In the genomic region with DNA sequence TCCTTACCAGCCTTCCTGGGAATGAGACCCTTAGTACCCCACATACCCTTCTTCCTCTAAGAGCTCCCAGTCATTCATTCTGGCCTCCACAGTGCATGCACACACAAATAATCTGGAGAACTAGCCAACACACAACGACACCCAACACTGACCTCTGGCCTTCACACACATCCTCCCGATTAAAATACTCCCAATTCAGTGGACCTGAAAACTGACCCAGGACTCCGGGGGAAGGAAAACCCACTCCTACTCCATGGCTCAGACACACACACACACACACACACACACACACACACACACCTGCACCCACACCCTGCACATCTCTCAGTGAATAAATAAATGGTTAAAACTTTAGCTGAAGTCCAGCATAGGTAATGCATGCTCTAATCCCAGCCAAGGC, we compare ENCODE assay signal across 30 mouse cellular contexts. TPM values are rescaled to one million over a fixed set of nuclear protein-coding genes. Genes with fewer than 3 reads are reported as not detected.
DNase-seq lines count a peak whose midpoint lies in the region; ATAC-seq lines count a peak whose summit lies in the region.
"Had no signal": no experiment of that assay in that cellular context is flagged by ENCODE, and none has a peak within 500 bp of the region (broad histone marks: within the 10 kb centered on the region; RNA-seq: fewer than 3 reads in every experiment).

No protein-coding gene starts in this region.

- H3K36me3 ChIP-seq in kidney, embryonic 16.5 days (ENCODE audit: insufficient read depth, low read length): peaks cover 49% of the 10 kb centered on the region
- peaks cover 99% of the 10 kb centered on the region for H3K36me3 ChIP-seq in limb, embryonic 10.5 days

- H3K9me3 ChIP-seq in kidney, embryonic 16.5 days (ENCODE audit: low read length): no peaks in the 10 kb centered on the region
- H3K9me3 ChIP-seq in limb, embryonic 10.5 days (replicated peaks): no peaks in the 10 kb centered on the region
- H3K9me3 ChIP-seq: embryonic facial prominence, embryonic 10.5 days; embryonic facial prominence, embryonic 13.5 days; forebrain, embryonic 12.5 days; forebrain, embryonic 15.5 days; heart, embryonic 12.5 days; heart, embryonic 15.5 days; hindbrain, embryonic 10.5 days; hindbrain, embryonic 13.5 days had no signal

- H3K4me2 ChIP-seq in kidney, embryonic 16.5 days (replicated peaks; ENCODE audit: low read depth, low read length): no peak overlapping the region
- H3K4me2 ChIP-seq: embryonic facial prominence, embryonic 13.5 days; forebrain, embryonic 12.5 days; forebrain, embryonic 15.5 days; heart, embryonic 12.5 days; heart, embryonic 15.5 days; hindbrain, embryonic 13.5 days had no signal

- H3K4me3 ChIP-seq in kidney, embryonic 16.5 days (ENCODE audit: low read length): no peak overlapping the region
- H3K4me3 ChIP-seq in limb, embryonic 10.5 days: no peak overlapping the region
- H3K4me3 ChIP-seq: embryonic facial prominence, embryonic 10.5 days; embryonic facial prominence, embryonic 13.5 days; erythroblast, embryonic 14.5 days; forebrain, embryonic 12.5 days; forebrain, embryonic 15.5 days; heart, embryonic 12.5 days; heart, embryonic 15.5 days; hindbrain, embryonic 10.5 days; hindbrain, embryonic 13.5 days had no signal

- peak; percentile 49 for DNase-seq in kidney, adult 11 months
- DNase-seq in kidney, adult 18-20 months: no peak
- DNase-seq in kidney, adult 9 months: peak; percentile 65
- no peak for DNase-seq in kidney, postnatal 10 days
- peak; percentile 55 for DNase-seq in kidney, postnatal 36 days
- DNase-seq in limb, embryonic 10.5 days (ENCODE audit: low spot score): no peak
- DNase-seq: adrenal gland, adult 2 months; adrenal gland, postnatal 14 days; B cell, adult 2 months; cerebellum, adult 11-12 months; cerebellum, adult 8-10 months; cerebellum, postnatal 10 days; cerebellum, postnatal 36 days; embryo, embryonic 11 days; gastrocnemius, postnatal 14 days; heart, adult 11 months; heart, postnatal 10 days; heart, postnatal 36 days had no signal

- no peak overlapping the region for H3K9ac ChIP-seq in kidney, embryonic 16.5 days (replicated peaks; ENCODE audit: low read length)
- H3K9ac ChIP-seq: embryonic facial prominence, embryonic 13.5 days; forebrain, embryonic 12.5 days; forebrain, embryonic 15.5 days; heart, embryonic 12.5 days; heart, embryonic 15.5 days; hindbrain, embryonic 13.5 days had no signal

- no peak for ATAC-seq in kidney, embryonic 16.5 days (ENCODE audit: low FRiP score, low TSS enrichment)
- ATAC-seq: forebrain, embryonic 15.5 days; hindbrain, embryonic 16.5 days had no signal

- 41% methylated on average over 3 of the region's 3 CpGs for WGBS in kidney, embryonic 16.5 days
- 91% methylated on average over 3 of the region's 3 CpGs for WGBS in limb, embryonic 10.5 days

- H3K27me3 ChIP-seq in kidney, embryonic 16.5 days (ENCODE audit: insufficient read depth, low read length): no peaks in the 10 kb centered on the region
- H3K27me3 ChIP-seq in limb, embryonic 10.5 days (ENCODE audit: low read depth, poor library complexity, severe bottlenecking): no peaks in the 10 kb centered on the region
- H3K27me3 ChIP-seq: embryonic facial prominence, embryonic 13.5 days; forebrain, embryonic 12.5 days; forebrain, embryonic 15.5 days; heart, embryonic 12.5 days; heart, embryonic 15.5 days; hindbrain, embryonic 13.5 days had no signal

- no peaks in the 10 kb centered on the region for H3K4me1 ChIP-seq in kidney, embryonic 16.5 days (ENCODE audit: insufficient read depth, low read length)
- H3K4me1 ChIP-seq in limb, embryonic 10.5 days: no peaks in the 10 kb centered on the region
- H3K4me1 ChIP-seq: embryonic facial prominence, embryonic 10.5 days; embryonic facial prominence, embryonic 13.5 days; hindbrain, embryonic 10.5 days had no signal

- no peak overlapping the region for H3K27ac ChIP-seq in kidney, embryonic 16.5 days (ENCODE audit: low read length)
- H3K27ac ChIP-seq in limb, embryonic 10.5 days: no peak overlapping the region
- H3K27ac ChIP-seq: embryonic facial prominence, embryonic 10.5 days; embryonic facial prominence, embryonic 13.5 days; forebrain, embryonic 12.5 days; forebrain, embryonic 15.5 days; heart, embryonic 15.5 days; hindbrain, embryonic 10.5 days; hindbrain, embryonic 13.5 days had no signal

RNA-seq across cellular contexts. Expression of a gene that starts 14.5 kb away (rescaled TPM):
- polyA plus RNA-seq in kidney, embryonic 16.5 days (2015; fragmentation: Nextera tagmentation; extraction: Ambion mirVana): 193 and 202 TPM in 2 replicates
- polyA plus RNA-seq in limb, embryonic 10.5 days (2016; fragmentation: Nextera tagmentation; extraction: Ambion mirVana): 197 and 203 TPM in 2 replicates

RNA-seq across cellular contexts. Expression of a gene that starts 32.2 kb away (rescaled TPM):
- 69.9 and 70.5 TPM in 2 replicates for polyA plus RNA-seq in kidney, embryonic 16.5 days (2015; fragmentation: Nextera tagmentation; extraction: Ambion mirVana)
- 34.0 and 34.8 TPM in 2 replicates for polyA plus RNA-seq in limb, embryonic 10.5 days (2016; fragmentation: Nextera tagmentation; extraction: Ambion mirVana)

RNA-seq across cellular contexts. Expression of a gene that starts 54.4 kb away (rescaled TPM):
- polyA plus RNA-seq in kidney, embryonic 16.5 days (2015; fragmentation: Nextera tagmentation; extraction: Ambion mirVana): 11.3 and 11.8 TPM in 2 replicates
- polyA plus RNA-seq in limb, embryonic 10.5 days (2016; fragmentation: Nextera tagmentation; extraction: Ambion mirVana): 3.3 and 4.1 TPM in 2 replicates

RNA-seq across cellular contexts. Expression of a gene that starts 60.0 kb away (rescaled TPM):
- polyA plus RNA-seq in kidney, embryonic 16.5 days (2015; fragmentation: Nextera tagmentation; extraction: Ambion mirVana): 0.18 and 0.20 TPM in 2 replicates
- polyA plus RNA-seq in limb, embryonic 10.5 days (2016; fragmentation: Nextera tagmentation; extraction: Ambion mirVana): not detected in 2 replicates
- polyA plus RNA-seq: adrenal gland, adult 2 months; cortical plate, adult 2 months; embryonic facial prominence, embryonic 10.5 days; embryonic facial prominence, embryonic 13.5 days; erythroblast, embryonic 14.5 days; forebrain, embryonic 12.5 days; forebrain, embryonic 15.5 days; heart, embryonic 15.5 days; hindbrain, embryonic 10.5 days; hindbrain, embryonic 16.5 days had no signal

Comparison
In these comparisons a context has a peak if more than half of its experiments do, and no peak if none do; other contexts are left out.
1. DNase-seq: peak in kidney, adult 11 months (single experiment), kidney, adult 9 months (single experiment) and kidney, postnatal 36 days (2 of 2); none in kidney, adult 18-20 months (single experiment), kidney, postnatal 10 days (single experiment) and limb, embryonic 10.5 days (single experiment).